Mouse (Mus musculus): ENCODE data around the gene Ppp2r5c. TPM values are rescaled to one million over a fixed set of nuclear protein-coding genes. Genes with fewer than 3 reads are reported as not detected.

Ppp2r5c gene
- polyA plus RNA-seq, 1 experiment from 2014 or later = 102 TPM

DNA sequence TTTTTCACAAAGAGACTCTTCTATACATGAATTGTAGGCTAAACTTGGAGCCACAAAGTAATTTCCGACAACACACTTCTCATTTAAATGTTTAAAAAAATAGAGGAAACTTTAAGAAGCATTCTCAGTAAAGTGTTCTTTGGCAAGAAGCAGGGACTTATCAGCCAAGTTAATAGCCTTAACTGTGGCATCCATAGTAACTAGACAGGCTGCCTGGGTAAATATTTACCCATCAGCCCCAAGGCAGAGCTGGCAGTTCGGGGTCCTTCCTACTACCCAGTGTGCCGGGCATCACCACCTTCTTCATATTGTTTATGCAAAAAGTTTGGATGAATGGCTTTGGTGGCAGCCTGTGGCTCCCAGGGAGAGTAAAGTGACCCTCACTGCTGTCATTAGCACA is 50.1 kb downstream of the Ppp2r5c start:
- H3K4me2 ChIP-seq (replicated peaks; ENCODE audit: low read depth, low read length) = no peak overlapping the region
- H3K27ac ChIP-seq (ENCODE audit: low read length) = no peak overlapping the region
- H3K4me3 ChIP-seq (ENCODE audit: low read depth, low read length) = no peak overlapping the region
- DNase-seq (ENCODE audit: low spot score) (no peak), ATAC-seq (peak; percentile 25; the same call in 1 of the 2 replicates)
- H3K4me1 ChIP-seq (ENCODE audit: insufficient read depth, low read depth, low read length) = peaks cover 14% of the 10 kb centered on the region
- H3K36me3 ChIP-seq (ENCODE audit: insufficient read depth, low read length) = no peaks in the 10 kb centered on the region
- H3K9me3 ChIP-seq (ENCODE audit: low read length) = no peaks in the 10 kb centered on the region
- no peak for TF ChIP-seq EP300 (IDR thresholded peaks at IDR 0.05)
- TF ChIP-seq CTCF (IDR thresholded peaks at IDR 0.05) = no peak
- no peak overlapping the region for H3K9ac ChIP-seq (replicated peaks; ENCODE audit: low read depth)
- H3K27me3 ChIP-seq (replicated peaks; ENCODE audit: insufficient read depth, low read length) = no peaks in the 10 kb centered on the region
- 28% methylated on average over 3 of the region's 3 CpGs for WGBS

DNA sequence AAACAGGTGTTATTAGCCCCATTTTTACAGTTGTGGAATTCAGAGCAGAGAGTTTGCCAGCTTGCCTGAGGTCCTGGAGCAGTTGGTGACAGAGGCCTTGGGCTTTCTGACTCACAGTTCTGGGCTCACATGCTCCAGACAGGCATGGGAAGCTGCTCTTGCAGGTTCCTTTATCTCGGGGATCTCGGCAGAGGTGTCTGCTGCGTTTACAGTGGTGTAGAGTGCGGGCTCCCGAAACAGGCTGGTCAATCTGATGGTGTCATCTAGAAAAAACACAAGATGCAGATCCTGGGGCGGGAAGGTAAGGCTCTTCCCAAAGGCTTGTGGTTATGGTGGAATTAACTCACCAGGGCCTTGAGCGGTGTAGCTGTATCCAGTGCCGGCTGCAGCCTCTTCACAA is 50.6 kb downstream of the Ppp2r5c start:
- Histone ChIP-seq H3K4me1 (ENCODE audit: insufficient read depth, low read depth, low read length) (peaks cover 14% of the 10 kb centered on the region), H3K27ac (ENCODE audit: low read length) (0 out of 2 replicates have a peak overlapping the region, but pooled peaks have one; percentile 83), H3K9ac (replicated peaks; ENCODE audit: low read depth) (no peak overlapping the region), H3K9me3 (ENCODE audit: low read length) (no peaks in the 10 kb centered on the region), H3K4me2 (replicated peaks; ENCODE audit: low read depth, low read length) (no peak overlapping the region), H3K36me3 (ENCODE audit: insufficient read depth, low read length) (no peaks in the 10 kb centered on the region), H3K4me3 (ENCODE audit: low read depth, low read length) (no peak overlapping the region), H3K27me3 (replicated peaks; ENCODE audit: insufficient read depth, low read length) (no peaks in the 10 kb centered on the region)
- DNase-seq (ENCODE audit: low spot score) (no peak), ATAC-seq (no peak)
- WGBS = 56% methylated on average over 8 of the region's 8 CpGs
- TF ChIP-seq CTCF (IDR thresholded peaks at IDR 0.05) (no peak), EP300 (IDR thresholded peaks at IDR 0.05) (no peak)

DNA sequence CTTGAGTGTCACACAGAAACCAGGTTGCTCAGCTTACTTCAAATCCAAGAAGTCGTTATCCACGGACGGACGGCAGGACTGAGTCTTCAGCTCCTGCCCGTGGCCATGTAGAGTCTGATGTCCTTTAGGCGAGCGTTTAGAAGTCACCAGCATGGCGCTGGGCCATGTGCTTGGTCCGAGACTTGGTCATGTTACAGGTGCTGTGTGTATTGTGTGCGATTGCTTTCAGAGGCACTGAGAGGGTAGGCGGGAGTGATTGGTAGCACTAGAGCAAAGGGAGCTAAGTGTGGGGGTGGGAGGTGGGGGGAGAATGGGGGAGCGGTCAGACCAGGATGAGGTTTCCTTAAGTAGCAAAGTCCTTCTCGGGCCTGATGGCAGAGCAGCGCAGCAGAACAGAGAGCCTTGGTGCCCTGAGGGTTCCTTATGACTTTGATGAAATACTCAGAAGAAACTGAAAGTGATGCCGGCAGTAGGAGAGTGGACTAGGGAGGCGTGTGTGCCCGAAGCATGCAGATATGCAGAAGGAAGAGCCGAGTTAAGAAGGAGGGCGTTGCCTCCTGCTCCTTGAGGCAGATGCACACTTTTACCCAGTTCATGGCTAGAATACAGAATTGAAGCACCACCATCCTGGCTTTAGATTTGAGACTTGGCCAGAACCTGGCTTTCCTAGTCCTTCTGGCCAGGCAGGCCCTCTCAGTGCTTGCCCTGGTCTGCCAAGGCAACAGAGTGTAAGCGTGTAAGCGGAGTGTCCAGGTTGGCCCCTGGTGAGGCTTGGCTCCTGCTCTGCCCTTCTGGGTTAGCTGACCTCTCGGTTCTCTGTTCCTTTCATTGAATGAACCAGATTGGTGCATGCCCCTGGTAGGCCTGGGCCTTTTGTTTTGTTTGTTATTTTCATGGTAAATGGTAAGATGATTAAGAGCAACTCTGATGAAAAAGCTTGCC is 51.6 kb downstream of the Ppp2r5c start:
- Histone ChIP-seq H3K4me2 (replicated peaks; ENCODE audit: low read depth, low read length) (peak overlapping the region; percentile 42), H3K9me3 (ENCODE audit: low read length) (no peaks in the 10 kb centered on the region), H3K36me3 (ENCODE audit: insufficient read depth, low read length) (no peaks in the 10 kb centered on the region), H3K27me3 (replicated peaks; ENCODE audit: insufficient read depth, low read length) (no peaks in the 10 kb centered on the region), H3K27ac (ENCODE audit: low read length) (peak overlapping the region; percentile 83), H3K4me1 (ENCODE audit: insufficient read depth, low read depth, low read length) (peaks cover 15% of the 10 kb centered on the region), H3K4me3 (ENCODE audit: low read depth, low read length) (no peak overlapping the region), H3K9ac (replicated peaks; ENCODE audit: low read depth) (no peak overlapping the region)
- TF ChIP-seq EP300 (IDR thresholded peaks at IDR 0.05) = no peak
- no peak for TF ChIP-seq CTCF (IDR thresholded peaks at IDR 0.05)
- WGBS = 62% methylated on average over 22 of the region's 22 CpGs
- DNase-seq (ENCODE audit: low spot score) (peak; percentile 51), ATAC-seq (peak; percentile 21; the same call in 1 of the 2 replicates)

DNA sequence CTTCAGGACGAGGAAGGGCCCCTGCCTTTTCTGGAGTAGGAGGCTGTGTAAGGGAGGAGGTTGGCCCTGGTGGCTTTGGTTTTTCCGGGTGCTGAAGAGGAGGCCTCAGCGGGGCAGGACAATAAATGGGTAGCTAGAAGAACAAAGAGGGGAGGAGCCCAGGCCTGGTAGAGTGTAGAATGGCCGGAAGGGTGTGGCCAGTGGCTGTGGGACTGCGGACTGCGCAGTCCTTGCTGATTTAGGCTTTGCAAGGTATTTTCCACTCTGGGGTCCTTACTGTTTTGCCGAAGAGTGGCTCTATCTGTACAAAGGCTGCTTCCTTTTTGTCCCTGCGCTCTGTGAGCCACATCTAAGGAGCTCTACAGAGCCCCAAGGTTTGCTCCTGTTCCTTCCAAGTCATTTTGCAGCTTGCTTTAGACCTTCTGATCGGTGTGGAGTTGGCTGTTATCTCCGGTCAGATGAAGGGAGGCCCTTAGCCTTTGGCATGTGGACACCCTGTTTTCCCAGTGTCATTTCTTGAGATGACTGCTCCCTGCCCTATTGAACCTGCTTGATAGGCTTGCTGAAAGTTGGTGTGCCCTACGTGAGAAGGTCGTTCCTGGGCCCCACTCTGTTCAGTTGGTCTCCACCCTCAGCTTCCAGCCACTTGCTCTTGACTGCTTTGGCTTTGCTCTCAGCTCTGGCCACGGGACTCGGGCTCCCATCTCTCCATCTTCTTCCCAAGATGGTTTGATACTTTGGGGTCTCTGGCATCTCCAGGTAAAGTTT is 52.5 kb downstream of the Ppp2r5c start:
- Histone ChIP-seq H3K27me3 (replicated peaks; ENCODE audit: insufficient read depth, low read length) (no peaks in the 10 kb centered on the region), H3K27ac (ENCODE audit: low read length) (peak overlapping the region; percentile 83), H3K9me3 (ENCODE audit: low read length) (no peaks in the 10 kb centered on the region), H3K4me2 (replicated peaks; ENCODE audit: low read depth, low read length) (peak overlapping the region; percentile 42; the same call in 1 of the 2 replicates), H3K4me3 (ENCODE audit: low read depth, low read length) (no peak overlapping the region), H3K36me3 (ENCODE audit: insufficient read depth, low read length) (no peaks in the 10 kb centered on the region), H3K9ac (replicated peaks; ENCODE audit: low read depth) (no peak overlapping the region), H3K4me1 (ENCODE audit: insufficient read depth, low read depth, low read length) (peaks cover 22% of the 10 kb centered on the region)
- 64% methylated on average over 14 of the region's 14 CpGs for WGBS
- TF ChIP-seq CTCF (IDR thresholded peaks at IDR 0.05) = no peak
- 0 out of 2 replicates have a peak, but pooled peaks have one; percentile 36 for TF ChIP-seq EP300 (IDR thresholded peaks at IDR 0.05)
- DNase-seq (ENCODE audit: low spot score) (peak; percentile 75), ATAC-seq (peak; percentile 87)

DNA sequence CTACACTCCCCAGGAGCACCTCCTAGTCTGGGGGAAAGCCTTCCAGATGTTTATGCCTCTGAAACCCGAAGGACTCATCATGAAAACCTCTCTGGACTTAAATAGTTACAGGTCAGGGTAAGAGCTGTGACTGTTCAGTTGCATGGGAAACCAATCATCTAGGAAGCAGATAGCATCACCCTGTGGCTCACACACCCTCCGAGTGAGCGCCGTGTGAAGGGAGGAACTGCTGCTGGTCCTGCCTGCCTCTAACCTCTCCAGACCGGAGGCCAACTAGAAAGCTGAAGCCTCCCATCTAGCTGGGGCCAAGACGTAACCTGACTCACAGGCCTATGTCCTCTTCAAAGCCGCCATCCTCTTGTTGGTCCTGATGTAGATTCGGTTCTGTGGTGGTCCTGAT is 53.2 kb downstream of the Ppp2r5c start:
- Histone ChIP-seq H3K4me1 (ENCODE audit: insufficient read depth, low read depth, low read length) (peaks cover 22% of the 10 kb centered on the region), H3K4me2 (replicated peaks; ENCODE audit: low read depth, low read length) (no peak overlapping the region), H3K9ac (replicated peaks; ENCODE audit: low read depth) (no peak overlapping the region), H3K9me3 (ENCODE audit: low read length) (no peaks in the 10 kb centered on the region), H3K27ac (ENCODE audit: low read length) (peak overlapping the region; percentile 83), H3K4me3 (ENCODE audit: low read depth, low read length) (no peak overlapping the region), H3K36me3 (ENCODE audit: insufficient read depth, low read length) (no peaks in the 10 kb centered on the region), H3K27me3 (replicated peaks; ENCODE audit: insufficient read depth, low read length) (no peaks in the 10 kb centered on the region)
- no peak for DNase-seq (ENCODE audit: low spot score)
- WGBS = 89% methylated on average over 8 of the region's 8 CpGs
- ATAC-seq = no peak
- no peak for TF ChIP-seq EP300 (IDR thresholded peaks at IDR 0.05)
- TF ChIP-seq CTCF (IDR thresholded peaks at IDR 0.05) = no peak
